Mouse (Mus musculus) left cerebral cortex, postnatal 36 days (tissue): Measurements from ENCODE around the gene Pagr1b. TPM values are rescaled to one million over a fixed set of nuclear protein-coding genes. Genes with fewer than 3 reads are reported as not detected.

Experiments used
- DNase-seq, 2 experiments: peaks; one replicate each; pipeline ENCODE4 v3.0.0; 2021 to 2022; ENCODE audit warnings: low spot score in 2 of 2, mixed read lengths in 1 of 2
- intact Hi-C: fragments of 180-260 bp; cut with DNase I; formaldehyde crosslinking; loops from one replicate; pipeline ENCODE4 v1.15.1; 2025
- total RNA-seq, 2 experiments: library from RNA; stranded (reverse); gene quantifications; 2 replicates each; pipeline ENCODE4 v1.2.3; 2021

The Pagr1b gene
- total RNA-seq, 2 experiments from 2014 or later: 0.99 TPM; not detected in 1

DNA sequence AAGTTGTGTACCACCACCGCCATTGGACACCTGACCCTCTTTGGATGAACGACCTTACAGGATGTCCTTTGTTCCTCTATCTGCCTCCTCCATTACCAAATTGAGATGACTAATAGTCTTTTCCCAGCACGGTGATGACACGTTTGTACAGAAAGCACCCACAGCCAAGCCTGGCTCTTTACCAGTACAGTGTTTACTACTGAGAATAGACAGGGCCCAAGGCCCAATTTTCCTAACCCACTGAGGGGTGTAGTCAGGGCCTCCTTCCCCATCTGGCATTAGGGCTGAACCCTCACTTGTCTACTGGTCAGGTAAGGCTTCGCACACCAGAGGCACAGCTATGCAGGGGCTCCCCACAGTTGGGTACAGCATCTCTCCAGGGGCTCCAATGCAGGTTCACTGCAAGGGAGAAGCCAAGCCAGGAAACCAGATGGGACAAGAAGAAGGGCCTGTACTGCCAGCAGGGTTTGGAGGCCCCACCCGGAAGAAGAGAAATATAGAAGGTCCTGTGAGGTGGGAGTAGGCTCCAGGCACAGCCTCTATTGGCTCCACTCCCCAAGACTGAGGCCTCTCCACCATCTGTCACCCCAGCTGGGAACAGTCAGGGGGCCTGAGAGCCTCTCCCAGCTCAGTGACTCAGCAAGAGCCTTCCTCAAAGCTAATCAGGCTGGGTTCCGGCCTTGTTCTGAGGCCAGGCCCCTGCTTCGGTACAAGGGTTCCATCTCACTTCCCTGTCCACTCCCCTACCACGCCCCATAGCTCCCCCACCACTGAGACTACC, 7.9 kb downstream of the Pagr1b start:
- intact Hi-C loops: loop anchor here (2.0 kb wide), 1 partner anchor 24 kb away; no protein-coding TSS in a partner anchor
- DNase-seq: peak; percentile 80 to 87

DNA sequence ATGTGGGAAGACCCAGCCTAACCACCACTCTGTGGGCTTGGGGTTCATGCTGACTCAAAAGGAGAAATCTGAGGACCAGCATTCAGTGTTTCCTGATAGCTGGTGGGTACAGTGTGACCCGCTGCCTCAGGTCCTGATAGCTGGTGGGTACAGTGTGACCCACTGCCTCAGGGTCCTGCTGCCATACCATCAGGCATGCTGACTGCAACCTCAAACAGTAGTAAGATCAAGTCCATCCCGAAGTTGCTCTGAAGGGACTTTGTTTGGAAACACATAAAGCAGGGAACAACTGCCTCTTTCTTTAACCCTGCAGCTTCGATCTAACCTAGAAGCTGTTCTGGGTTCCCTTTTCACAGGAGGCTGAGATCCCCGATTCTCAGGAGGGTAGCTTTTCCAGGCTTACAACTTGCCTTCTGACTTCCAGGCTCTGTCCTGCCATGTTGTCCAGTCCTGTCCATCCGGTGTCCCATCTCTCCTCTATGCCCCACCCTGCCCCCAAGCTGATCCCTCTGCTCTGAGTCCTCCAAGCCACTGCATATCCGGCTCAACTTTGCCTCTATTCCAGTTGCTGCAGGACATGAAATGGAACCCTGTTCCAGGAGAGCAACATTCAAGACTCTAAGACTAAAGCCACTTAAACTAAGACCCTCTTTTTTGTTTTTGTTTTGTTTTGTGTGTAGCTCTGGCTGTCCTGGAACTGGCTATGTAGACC, 8.8 kb downstream of the Pagr1b start:
- intact Hi-C loops: loop anchor here (2.0 kb wide), 1 partner anchor 23 kb away; no protein-coding TSS in a partner anchor

DNA sequence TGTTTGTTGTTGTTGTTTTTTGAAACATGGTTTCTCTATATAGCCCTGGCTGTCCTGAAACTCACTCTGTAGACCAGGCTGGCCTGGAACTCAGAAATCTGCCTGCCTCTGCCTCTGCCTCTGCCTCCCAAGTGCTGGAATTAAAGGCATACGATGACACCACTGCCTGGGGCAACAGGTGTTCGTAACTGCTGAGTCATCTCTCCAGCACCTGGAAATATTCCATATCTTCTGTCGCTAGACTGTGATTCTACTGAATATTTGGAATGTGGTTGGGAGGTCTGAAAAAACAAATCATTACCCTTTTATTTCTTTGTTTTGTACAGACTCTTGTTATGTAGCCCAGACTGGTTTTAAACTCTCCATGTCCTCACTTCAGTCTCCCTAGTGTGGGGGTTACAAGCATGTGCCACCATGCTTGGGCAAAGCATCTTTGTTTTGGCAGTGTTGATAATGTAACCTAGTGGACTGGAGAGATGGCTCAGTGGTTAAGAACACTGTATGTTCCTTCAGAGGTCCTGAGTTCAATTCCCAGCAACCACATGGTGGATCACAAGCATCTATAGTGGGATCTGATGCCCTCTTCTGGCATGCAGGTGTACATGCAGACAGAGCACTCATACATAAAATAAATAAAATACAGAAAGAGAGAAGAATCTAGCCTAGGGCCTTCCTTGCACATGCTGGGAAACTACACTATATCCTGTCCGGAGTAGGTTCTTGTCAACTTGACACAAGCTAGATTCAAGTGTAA, 12.0 kb downstream of the Pagr1b start:
- no peak for DNase-seq
- intact Hi-C loops: no loop called here

More for the DNA sequence above, 8.8 kb downstream of the Pagr1b start:
- no peak for DNase-seq

DNA sequence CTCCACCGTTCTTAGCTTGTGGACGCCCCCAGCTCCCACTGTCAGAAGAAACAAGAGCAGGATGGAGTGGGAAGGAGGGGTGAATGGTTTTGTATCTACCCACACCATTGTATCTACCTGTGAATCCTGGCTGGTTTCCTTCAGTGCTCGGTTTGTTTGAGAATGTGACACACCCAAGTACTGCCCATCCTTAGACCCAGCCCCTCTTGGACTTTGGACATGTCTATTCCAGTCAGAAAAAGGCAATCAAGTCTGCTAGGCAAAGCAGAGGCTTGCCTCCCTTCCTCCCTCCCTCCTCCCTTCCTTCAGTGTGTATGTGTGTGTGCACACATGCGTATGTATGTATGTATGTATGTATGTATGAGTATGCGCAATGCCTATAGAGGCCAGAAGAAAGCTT, 12.7 kb downstream of the Pagr1b start:
- intact Hi-C loops: no loop called here
- DNase-seq: no peak

GRCm38 (mm10) chr7:126999568-126999967, 16.7 kb downstream of the Pagr1b start:
- no peak for DNase-seq

DNA sequence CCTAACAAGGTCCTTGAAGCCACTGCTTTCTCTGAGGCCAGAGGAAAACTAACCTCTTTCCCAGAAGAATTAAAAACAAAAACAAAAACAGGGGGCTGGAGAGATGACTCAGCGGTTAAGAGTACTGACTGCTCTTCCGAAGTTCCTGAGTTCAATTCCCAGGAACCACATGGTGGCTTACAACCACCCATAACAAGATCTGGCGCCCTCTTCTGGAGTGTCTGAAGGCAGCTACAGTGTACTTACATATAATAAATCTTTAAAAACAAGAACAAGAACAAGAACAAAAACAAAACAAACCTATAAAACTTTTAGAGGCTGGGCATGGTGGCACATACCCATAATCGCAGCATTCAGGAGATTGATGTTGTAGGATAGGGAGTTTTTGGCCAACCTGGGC, 19.8 kb downstream of the Pagr1b start:
- intact Hi-C loops: no loop called here
- no peak for DNase-seq

More at GRCm38 (mm10) chr7:126999568-126999967, 16.7 kb downstream of the Pagr1b start:
- intact Hi-C loops: no loop called here

- no peak for DNase-seq
- intact Hi-C loops: no loop called here
These were observed 27.5 kb downstream of the Pagr1b start for GRCm38 (mm10) chr7:126988816-126989215.

DNA sequence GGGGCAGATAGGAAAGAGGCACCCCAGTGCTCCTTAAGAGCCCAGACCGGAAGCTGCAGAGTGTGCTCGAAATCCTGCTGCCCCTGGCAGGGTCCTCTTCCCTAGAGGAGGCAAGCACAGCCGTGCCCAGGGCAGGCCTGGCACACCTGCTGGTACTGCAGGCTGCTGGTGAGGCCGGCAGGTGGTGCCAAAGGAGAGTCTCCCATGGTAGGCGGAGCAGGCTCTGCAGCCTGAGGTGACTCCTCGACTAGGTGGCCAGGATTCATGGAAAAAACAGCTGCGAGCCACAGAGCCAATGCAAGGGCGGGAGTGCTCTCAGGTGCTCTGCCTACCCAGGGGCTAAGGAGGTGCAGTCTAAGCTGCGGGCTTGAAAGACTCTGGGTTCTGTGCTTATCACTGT, 30.0 kb downstream of the Pagr1b start:
- intact Hi-C loops: no loop called here
- DNase-seq: peak; percentile 47 to 54

- intact Hi-C loops: loop anchor here (2.0 kb wide), 1 partner anchor 24 kb away; no protein-coding TSS in a partner anchor
- peak; percentile 53 to 72 for DNase-seq
These were observed 31.4 kb downstream of the Pagr1b start for GRCm38 (mm10) chr7:126984667-126985444.

GRCm38 (mm10) chr7:126983113-126983512, 33.2 kb downstream of the Pagr1b start:
- DNase-seq: no peak
- intact Hi-C loops: no loop called here

GRCm38 (mm10) chr7:126982054-126982453, 34.2 kb downstream of the Pagr1b start:
- intact Hi-C loops: no loop called here
- no peak for DNase-seq

GRCm38 (mm10) chr7:126981601-126982000, 34.7 kb downstream of the Pagr1b start:
- intact Hi-C loops: no loop called here

DNA sequence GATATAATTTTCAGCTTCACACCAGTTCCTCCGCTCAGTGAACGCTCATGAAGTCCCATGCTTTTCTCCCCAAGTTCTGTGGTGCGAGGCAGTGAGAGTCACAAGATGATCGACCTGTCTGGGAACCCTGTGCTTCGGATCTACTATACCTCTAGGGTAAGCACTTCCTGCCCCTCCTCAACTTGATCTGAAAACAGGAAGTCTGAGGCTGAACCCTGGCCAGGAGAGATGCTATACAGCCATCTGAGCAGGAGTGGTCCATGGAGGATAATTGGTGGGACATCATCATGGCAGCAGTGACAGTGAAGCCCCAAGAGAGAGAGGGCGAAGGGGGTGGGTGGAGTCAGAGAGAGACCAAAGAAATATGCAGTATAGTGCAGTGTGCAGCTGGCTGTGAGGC, 37.4 kb downstream of the Pagr1b start:
- no peak for DNase-seq
- intact Hi-C loops: loop anchor here (5.0 kb wide), 1 partner anchor 123 kb away; no protein-coding TSS in a partner anchor

More at GRCm38 (mm10) chr7:126981601-126982000, 34.7 kb downstream of the Pagr1b start:
- no peak for DNase-seq

GRCm38 (mm10) chr7:126976878-126977459, 39.3 kb downstream of the Pagr1b start:
- intact Hi-C loops: loop anchor here (2.0 to 5.0 kb wide), 2 partner anchors 40 to 125 kb away; partner anchors contain the start of genes Pagr1a and Pagr1b
- no peak for DNase-seq

DNA sequence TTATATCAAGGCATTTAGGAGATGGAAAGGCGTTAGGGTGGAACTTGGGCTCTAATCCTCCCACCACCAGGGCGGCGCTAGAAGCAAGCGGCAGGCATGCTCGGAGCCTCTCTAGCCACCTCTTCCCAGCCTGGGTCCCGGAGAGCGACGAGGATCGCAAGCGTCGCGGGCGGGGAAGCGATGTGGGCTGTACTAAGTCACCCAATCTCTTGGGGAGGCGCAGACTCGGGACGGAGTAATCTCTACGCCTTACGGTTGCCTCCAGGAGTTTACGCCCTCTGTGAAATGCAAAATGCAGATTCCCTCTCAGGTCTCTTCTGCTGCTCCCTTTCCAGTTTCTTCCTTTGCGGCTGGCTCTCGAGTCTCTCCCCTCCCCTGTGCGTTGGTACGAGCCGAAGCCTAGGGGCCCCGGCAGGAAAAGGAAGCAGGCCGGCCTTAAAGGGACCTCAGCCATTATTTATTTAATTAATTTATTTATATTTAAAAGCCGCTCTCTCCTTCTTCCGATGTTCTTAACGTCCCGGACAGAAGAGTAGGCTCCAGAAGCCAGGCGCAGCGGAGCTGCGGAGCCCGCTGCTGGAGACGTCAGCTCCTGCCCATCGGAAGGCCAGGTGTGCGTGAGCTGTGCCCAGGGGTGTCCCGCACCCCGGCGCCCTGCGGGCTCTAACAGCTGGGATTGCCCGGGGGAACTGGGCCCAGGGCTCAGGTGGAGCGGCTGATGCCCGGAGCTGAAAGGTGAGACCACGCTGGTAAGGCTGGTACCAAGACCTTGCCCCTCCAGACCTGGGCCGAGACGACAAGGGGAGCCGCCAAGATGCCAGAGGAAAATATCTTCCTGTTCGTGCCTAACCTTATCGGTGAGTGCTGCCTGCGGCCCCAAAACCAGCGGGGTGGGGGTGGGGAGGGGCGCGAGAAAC, 40.1 kb downstream of the Pagr1b start, which contains the start of gene Cdiptos:
Cdiptos (minus strand) TSS at position 149 of the 917 bp plus-strand sequence.
- intact Hi-C loops: loop anchor here (2.0 to 5.0 kb wide), 3 partner anchors 25 to 126 kb away; partner anchors contain the start of genes Pagr1a, Pagr1b and Sez6l2
- peak; percentile 94 to 95 for DNase-seq

DNA sequence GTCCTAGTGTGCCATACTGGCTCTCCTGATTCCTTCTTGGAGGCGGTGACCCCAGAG, 40.6 kb downstream of the Pagr1b start, which contains the start of gene Cdipt:
Cdipt (plus strand) TSS at position 22 of the 57 bp plus-strand sequence.
- intact Hi-C loops: loop anchor here (2.0 to 5.0 kb wide), 2 partner anchors 25 to 127 kb away; partner anchors contain the start of gene Sez6l2
- no peak for DNase-seq

GRCm38 (mm10) chr7:126975493-126975892, 40.8 kb downstream of the Pagr1b start:
- DNase-seq: no peak
- intact Hi-C loops: loop anchor here (2.0 to 5.0 kb wide), 2 partner anchors 25 to 127 kb away; partner anchors contain the start of gene Sez6l2

- no peak for DNase-seq
- intact Hi-C loops: no loop called here
These were observed 48.9 kb downstream of the Pagr1b start for GRCm38 (mm10) chr7:126967361-126967760.
